Mouse (Mus musculus): Measurements from ENCODE around the gene Sec24d.

GRCm38 (mm10) chr3:123391180-123391579 lies 123.9 kb downstream of the Sec24d start:
- TF ChIP-seq CTCF (IDR thresholded peaks at IDR 0.05; ENCODE audit: low read depth) (no peak), EP300 (IDR thresholded peaks at IDR 0.05; ENCODE audit: low read depth) (no peak)

Data from liver, embryonic 14.5 days (tissue).